Mouse (Mus musculus) bone marrow macrophage, adult 2 months (primary cell): ENCODE data around the gene Lingo4.

Experiments
- CTCF ChIP-seq: IDR thresholded peaks from 2 replicates; pipeline ENCODE4 v1.5.1; 2012; ENCODE audit warnings: low read depth, mild to moderate bottlenecking, low read length, moderate library complexity
- POLR2A ChIP-seq: IDR thresholded peaks from 2 replicates; pipeline ENCODE4 v1.6.1; 2012; ENCODE audit warnings: mild to moderate bottlenecking, low read depth, low read length, borderline replicate concordance

GRCm38 (mm10) chr3:94386671-94387070 lies 11.6 kb upstream of the Lingo4 start:
- TF ChIP-seq POLR2A (no peak), CTCF (no peak)
